ENCODE assay signal across 9 mouse cellular contexts in the genomic region with DNA sequence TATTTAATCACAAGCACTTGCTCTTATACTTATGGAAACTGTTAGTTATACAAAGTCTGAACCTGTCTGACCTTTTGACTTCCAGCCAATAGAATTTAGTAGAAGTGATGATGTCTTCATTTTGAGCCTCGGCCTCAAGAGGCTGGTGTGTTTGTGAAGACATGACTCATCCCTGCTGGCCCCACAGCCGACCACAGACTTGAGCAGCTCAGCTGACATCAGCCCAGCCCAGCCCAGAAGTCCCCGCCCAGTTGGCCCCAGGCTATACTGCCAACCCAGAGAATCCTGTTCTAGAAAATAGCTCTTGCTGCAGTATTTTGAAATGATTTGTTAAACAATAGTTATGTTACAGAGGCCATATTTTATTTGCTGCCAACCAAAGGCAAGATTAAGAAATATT.
DNase-seq lines count a peak whose midpoint lies in the region; ATAC-seq lines count a peak whose summit lies in the region.
"Had no signal": no experiment of that assay in that cellular context is flagged by ENCODE, and none has a peak within 500 bp of the region (broad histone marks: within the 10 kb centered on the region; RNA-seq: fewer than 3 reads in every experiment).

No protein-coding gene starts in this region.

- DNase-seq in gastrocnemius, adult 18-20 months (ENCODE audit: low spot score) = peak; percentile 61
- DNase-seq in gastrocnemius, postnatal 10 days = no peak
- DNase-seq in NIH3T3 (ENCODE audit: low read depth) = peak; percentile 94
- DNase-seq in gastrocnemius, postnatal 25 days = peak; percentile 31
- no peak for DNase-seq in spleen, adult 12 weeks (ENCODE audit: low spot score)
- DNase-seq in thymus, postnatal 25 days = no peak

- H3K4me3 ChIP-seq in lung, embryonic 15.5 days = no peak overlapping the region

- H3K4me1 ChIP-seq in lung, embryonic 15.5 days = no peaks in the 10 kb centered on the region

- 20% methylated on average over 3 of the region's 3 CpGs for WGBS in lung, embryonic 15.5 days

- H3K27me3 ChIP-seq in lung, embryonic 15.5 days = no peaks in the 10 kb centered on the region

- no peak overlapping the region for H3K9ac ChIP-seq in lung, embryonic 15.5 days

- H3K36me3 ChIP-seq in lung, embryonic 15.5 days = no peaks in the 10 kb centered on the region

- no peak overlapping the region for H3K27ac ChIP-seq in lung, embryonic 15.5 days
- H3K27ac ChIP-seq: kidney, postnatal 0 days had no signal

- H3K9me3 ChIP-seq in lung, embryonic 15.5 days = no peaks in the 10 kb centered on the region

- peak; percentile 84; the same call in 1 of the 2 replicates for ATAC-seq in lung, embryonic 15.5 days (ENCODE audit: borderline replicate concordance, extremely low read depth, low FRiP score, low TSS enrichment)
- ATAC-seq in erythroid progenitor cell, adult 5-6 weeks (replicated peaks; ENCODE audit: low FRiP score, poor library complexity, severe bottlenecking) = no peak

- H3K4me2 ChIP-seq in lung, embryonic 15.5 days = no peak overlapping the region

Comparison
In these comparisons a context has a peak if more than half of its experiments do, and no peak if none do; other contexts are left out.
1. DNase-seq: peak in gastrocnemius, adult 18-20 months (single experiment), NIH3T3 (single experiment) and gastrocnemius, postnatal 25 days (single experiment); none in gastrocnemius, postnatal 10 days (single experiment), spleen, adult 12 weeks (single experiment) and thymus, postnatal 25 days (single experiment).